Mouse (Mus musculus) hindbrain, embryonic 16.5 days (tissue): Measurements from ENCODE around the gene Nr1d1. TPM values are rescaled to one million over a fixed set of nuclear protein-coding genes. Genes with fewer than 3 reads are reported as not detected.
A peak's percentile ranks its signal among the peaks of the same experiment; 100 is the strongest.

Experiments used
- ATAC-seq: fragments of 200-750 bp; cut with Nextera tagmentation; 2 replicates; pipeline ENCODE4 v1.8.0; 2017; ENCODE audit warnings: moderate TSS enrichment, moderate library complexity
- H3K27ac ChIP-seq: fragments of 300-500 bp; sonication (generic); 2 replicates; pipeline ENCODE4 v1.5.1; 2014; ENCODE audit warnings: low read depth, mild to moderate bottlenecking, control low read depth, low read length, moderate library complexity
- H3K27me3 ChIP-seq: fragments of 300-500 bp; sonication (generic); replicated peaks from 2 replicates; pipeline ENCODE4 v1.6.1; 2014; ENCODE audit warnings: low read length; ENCODE audit not compliant: control insufficient read depth, insufficient read depth
- H3K36me3 ChIP-seq: fragments of 300-500 bp; sonication (generic); 2 replicates; pipeline ENCODE4 v1.6.1; 2014; ENCODE audit warnings: mild to moderate bottlenecking, low read length, moderate library complexity, mixed read lengths; ENCODE audit not compliant: control insufficient read depth, insufficient read depth
- H3K4me1 ChIP-seq: fragments of 300-500 bp; sonication (generic); 2 replicates; pipeline ENCODE4 v1.6.1; 2014; ENCODE audit warnings: low read depth, low read length; ENCODE audit not compliant: control insufficient read depth, insufficient read depth
- H3K4me2 ChIP-seq: fragments of 300-500 bp; sonication (generic); 2 replicates; pipeline ENCODE4 v1.6.1; 2014; ENCODE audit warnings: mild to moderate bottlenecking, low read length, control low read depth, moderate library complexity
- H3K4me3 ChIP-seq: fragments of 300-500 bp; sonication (generic); 2 replicates; pipeline ENCODE4 v1.5.1; 2014; ENCODE audit warnings: mild to moderate bottlenecking, low read length, control low read depth, moderate library complexity
- H3K9ac ChIP-seq: fragments of 300-500 bp; sonication (generic); 2 replicates; pipeline ENCODE4 v1.6.1; 2014; ENCODE audit warnings: low read depth, mild to moderate bottlenecking, control low read depth, low read length, moderate library complexity
- H3K9me3 ChIP-seq: fragments of 300-500 bp; sonication (generic); 2 replicates; pipeline ENCODE4 v1.6.1; 2014; ENCODE audit warnings: mild to moderate bottlenecking, low read length, moderate library complexity; ENCODE audit not compliant: control insufficient read depth
- WGBS: fragments of 180-500 bp; shearing (Covaris S2); extraction: QIAGEN DNeasy Blood & Tissue Kit; methylation state at CpG from one replicate; pipeline ENCODE4 v1.1.7; 2014; 5-methylcytosine and 5-hydroxymethylcytosine counted together
- polyA plus RNA-seq: library from polyadenylated mRNA; unstranded; fragments of >200 nt; fragmentation: Nextera tagmentation; extraction: Ambion mirVana; gene quantifications from 2 replicates; pipeline ENCODE4 v1.2.1, GENCODE M21; 2015

Nr1d1 gene
- 4.9 and 5.6 TPM in 2 replicates for polyA plus RNA-seq

GRCm38 (mm10) chr11:98774582-98775347, at the start of gene Nr1d1:
Gene Nr1d1 (minus strand): TSS chr11:98775333.
- H3K4me3 ChIP-seq, result peak within 1 kb of the TSS; percentile 51
- ATAC-seq, result peak; percentile 30
- peak within 1 kb of the TSS; percentile 67 for H3K27ac ChIP-seq
- no peaks in the 10 kb centered on the region for H3K27me3 ChIP-seq
- H3K9me3 ChIP-seq, result no peaks in the 10 kb centered on the region
- peaks cover 36% of the 10 kb centered on the region for H3K4me1 ChIP-seq
- under 1% methylated on average over 22 of the region's 22 CpGs for WGBS
- H3K9ac ChIP-seq, result peak within 1 kb of the TSS; percentile 60
- peaks cover 18% of the 10 kb centered on the region for H3K36me3 ChIP-seq
- peak within 1 kb of the TSS; percentile 98 for H3K4me2 ChIP-seq

DNA sequence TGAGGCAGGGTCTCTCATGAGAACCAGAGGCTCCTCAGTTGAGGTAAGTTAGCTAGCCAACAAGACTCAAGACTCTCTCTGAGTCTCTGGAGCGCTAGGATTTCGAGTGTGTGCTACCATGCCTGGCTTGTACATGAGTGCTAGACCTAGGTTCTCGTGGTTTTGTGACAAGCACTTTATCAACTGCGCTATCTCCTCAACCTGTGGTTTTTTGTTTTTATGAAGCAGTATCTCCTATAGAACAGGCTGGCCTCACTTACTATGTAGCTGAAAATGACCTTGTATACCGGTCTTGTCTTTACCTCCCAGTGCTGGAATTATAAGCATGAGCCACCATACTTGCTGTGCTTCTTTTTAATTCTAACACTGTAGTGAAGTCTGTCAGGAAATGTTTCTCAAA, 45.8 kb upstream of the Nr1d1 start:
- Histone ChIP-seq H3K36me3 (peaks cover 47% of the 10 kb centered on the region), H3K4me3 (no peak overlapping the region), H3K27ac (no peak overlapping the region), H3K4me2 (no peak overlapping the region), H3K4me1 (no peaks in the 10 kb centered on the region), H3K27me3 (no peaks in the 10 kb centered on the region), H3K9me3 (no peaks in the 10 kb centered on the region), H3K9ac (no peak overlapping the region)
- 98% methylated on average over 5 of the region's 5 CpGs for WGBS
- no peak for ATAC-seq

DNA sequence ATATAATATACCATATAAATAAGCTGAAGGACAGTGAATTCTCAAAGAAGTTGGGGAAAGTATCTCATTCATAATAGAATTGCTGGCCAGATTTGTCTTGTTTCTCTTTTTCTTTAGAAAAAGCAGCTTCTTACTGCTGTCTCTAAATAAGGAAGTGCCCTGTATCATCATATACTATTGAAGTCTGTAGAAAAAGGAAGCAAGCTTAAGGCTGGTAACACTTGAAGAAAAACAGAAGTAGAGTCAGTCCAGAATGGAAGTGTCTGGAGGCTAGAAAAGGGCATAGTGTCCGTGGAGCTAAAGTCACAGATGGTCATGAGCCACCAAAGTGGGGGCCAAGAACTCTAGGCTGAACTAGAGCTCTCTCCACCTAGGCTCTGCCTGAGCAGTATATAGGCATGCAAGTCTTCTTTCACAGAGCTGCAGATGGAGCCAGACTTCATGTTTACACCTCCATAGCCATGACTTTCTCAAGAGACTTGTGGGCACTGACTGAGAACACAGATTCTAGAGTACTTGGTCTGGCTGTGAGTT, 41.6 kb upstream of the Nr1d1 start:
- H3K4me2 ChIP-seq, result no peak overlapping the region
- H3K27ac ChIP-seq, result no peak overlapping the region
- peaks cover 36% of the 10 kb centered on the region for H3K36me3 ChIP-seq
- no peak overlapping the region for H3K4me3 ChIP-seq
- H3K27me3 ChIP-seq, result no peaks in the 10 kb centered on the region
- peaks cover 1% of the 10 kb centered on the region; the same call in 1 of the 2 replicates for H3K4me1 ChIP-seq
- 95% methylated on average over 1 of the region's 1 CpGs for WGBS
- ATAC-seq, result no peak
- no peak overlapping the region for H3K9ac ChIP-seq
- H3K9me3 ChIP-seq, result no peaks in the 10 kb centered on the region

- Histone ChIP-seq H3K4me3 (peak overlapping the region; percentile 91), H3K4me2 (peak overlapping the region; percentile 55), H3K9me3 (no peaks in the 10 kb centered on the region), H3K4me1 (peaks cover 20% of the 10 kb centered on the region), H3K9ac (peak overlapping the region; percentile 97), H3K27me3 (no peaks in the 10 kb centered on the region), H3K36me3 (peaks cover 21% of the 10 kb centered on the region), H3K27ac (0 out of 2 replicates have a peak overlapping the region, but pooled peaks have one; percentile 98)
- WGBS, result 79% methylated on average over 7 of the region's 7 CpGs
- ATAC-seq, result no peak
These were observed 35.6 kb upstream of the Nr1d1 start for GRCm38 (mm10) chr11:98810686-98811085.

- Histone ChIP-seq H3K9me3 (no peaks in the 10 kb centered on the region), H3K27ac (peak overlapping the region; percentile 98), H3K4me2 (peak overlapping the region; percentile 60), H3K27me3 (no peaks in the 10 kb centered on the region), H3K36me3 (peaks cover 25% of the 10 kb centered on the region), H3K9ac (peak overlapping the region; percentile 97), H3K4me3 (peak overlapping the region; percentile 91), H3K4me1 (peaks cover 20% of the 10 kb centered on the region)
- ATAC-seq, result peak; percentile 98
- WGBS, result under 1% methylated on average over 79 of the region's 84 CpGs
These were observed 34.5 kb upstream of the Nr1d1 start for GRCm38 (mm10) chr11:98809457-98810290.

DNA sequence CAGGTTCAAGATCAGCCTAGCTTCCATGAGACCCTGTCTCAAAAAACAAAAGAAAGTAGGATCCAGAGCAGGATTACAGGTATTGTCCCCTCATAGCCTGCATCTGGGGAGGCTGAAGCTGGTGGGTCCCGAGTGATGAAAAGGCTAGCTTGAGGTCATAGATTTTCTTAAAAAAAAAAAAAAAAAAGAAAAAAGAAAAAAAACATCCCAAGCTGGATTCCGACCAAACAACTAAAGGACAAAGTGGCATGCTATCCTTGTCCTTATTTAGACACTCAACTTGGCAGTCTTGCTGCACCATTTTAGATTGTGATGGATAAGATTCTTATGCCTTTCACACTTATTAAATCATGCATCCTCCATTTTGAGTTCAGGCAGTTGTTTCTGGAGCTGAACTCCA, 33.3 kb upstream of the Nr1d1 start:
- Histone ChIP-seq H3K27ac (no peak overlapping the region), H3K36me3 (peaks cover 34% of the 10 kb centered on the region), H3K4me3 (no peak overlapping the region), H3K27me3 (no peaks in the 10 kb centered on the region), H3K4me1 (peaks cover 20% of the 10 kb centered on the region), H3K4me2 (no peak overlapping the region), H3K9ac (0 out of 2 replicates have a peak overlapping the region, but pooled peaks have one; percentile 13), H3K9me3 (no peaks in the 10 kb centered on the region)
- 65% methylated on average over 2 of the region's 2 CpGs for WGBS
- no peak for ATAC-seq

- H3K4me2 ChIP-seq, result no peak within 1 kb of the TSS
- H3K4me3 ChIP-seq, result no peak within 1 kb of the TSS
- H3K27ac ChIP-seq, result no peak within 1 kb of the TSS
- no peaks in the 10 kb centered on the region for H3K27me3 ChIP-seq
- no peaks in the 10 kb centered on the region for H3K9me3 ChIP-seq
- peaks cover 36% of the 10 kb centered on the region for H3K36me3 ChIP-seq
- no peak for ATAC-seq
- H3K4me1 ChIP-seq, result peaks cover 8% of the 10 kb centered on the region
- H3K9ac ChIP-seq, result no peak within 1 kb of the TSS
- 96% methylated on average over 5 of the region's 5 CpGs for WGBS
These were observed 29.5 kb upstream of the Nr1d1 start, which contains the start of gene Casc3 for GRCm38 (mm10) chr11:98804605-98805004. Gene Casc3 (plus strand): TSS chr11:98804905.

GRCm38 (mm10) chr11:98797909-98798308, 22.8 kb upstream of the Nr1d1 start:
- peaks cover 9% of the 10 kb centered on the region; the same call in 1 of the 2 replicates for H3K36me3 ChIP-seq
- H3K27ac ChIP-seq, result no peak overlapping the region
- WGBS, result 40% methylated on average over 4 of the region's 4 CpGs

More at GRCm38 (mm10) chr11:98797909-98798308, 22.8 kb upstream of the Nr1d1 start:
- Histone ChIP-seq H3K27me3 (no peaks in the 10 kb centered on the region), H3K4me1 (peaks cover 29% of the 10 kb centered on the region), H3K4me3 (peak overlapping the region; percentile 74), H3K9me3 (no peaks in the 10 kb centered on the region), H3K9ac (peak overlapping the region; percentile 99), H3K4me2 (peak overlapping the region; percentile 75)
- ATAC-seq, result no peak
